Mouse (Mus musculus) midbrain, embryonic 12.5 days (tissue): Measurements from ENCODE around the gene Clec18a. TPM values are rescaled to one million over a fixed set of nuclear protein-coding genes. Genes with fewer than 3 reads are reported as not detected.
"Not testable (repeated sequence)": the region's sequence is repeated elsewhere in the genome, so short reads cannot be mapped to it uniquely, and the experiment has no call there.

Experiments
- ATAC-seq: fragments of 200-750 bp; cut with Nextera tagmentation; 2 replicates; pipeline ENCODE4 v1.8.0; 2017; ENCODE audit warnings: low read depth, moderate TSS enrichment, moderate library complexity; ENCODE audit not compliant: low FRiP score
- H3K27ac ChIP-seq: fragments of 300-500 bp; sonication (generic); replicated peaks from 2 replicates; pipeline ENCODE4 v1.5.1; 2016; ENCODE audit warnings: mild to moderate bottlenecking
- H3K27me3 ChIP-seq: fragments of 300-500 bp; sonication (generic); 2 replicates; pipeline ENCODE4 v1.6.1; 2016; ENCODE audit warnings: mild to moderate bottlenecking
- H3K36me3 ChIP-seq: fragments of 300-500 bp; sonication (generic); 2 replicates; pipeline ENCODE4 v1.6.1; 2016
- H3K4me1 ChIP-seq: fragments of 300-500 bp; sonication (generic); 2 replicates; pipeline ENCODE4 v1.6.1; 2016
- H3K4me2 ChIP-seq: fragments of 300-500 bp; sonication (generic); replicated peaks from 2 replicates; pipeline ENCODE4 v1.6.1; 2016; ENCODE audit warnings: mild to moderate bottlenecking, moderate library complexity
- H3K4me3 ChIP-seq: fragments of 300-500 bp; sonication (generic); 2 replicates; pipeline ENCODE4 v1.5.1; 2016; ENCODE audit warnings: mild to moderate bottlenecking
- H3K9ac ChIP-seq: fragments of 300-500 bp; sonication (generic); replicated peaks from 2 replicates; pipeline ENCODE4 v1.6.1; 2016; ENCODE audit warnings: mild to moderate bottlenecking, moderate library complexity
- H3K9me3 ChIP-seq: fragments of 300-500 bp; sonication (generic); 2 replicates; pipeline ENCODE4 v1.6.1; 2016; ENCODE audit warnings: mild to moderate bottlenecking
- WGBS: fragments of 180-500 bp; shearing (Covaris S2); methylation state at CpG from one replicate; pipeline ENCODE4 v1.1.7; 2016; 5-methylcytosine and 5-hydroxymethylcytosine counted together
- polyA plus RNA-seq: library from polyadenylated mRNA; unstranded; fragments of >200 nt; fragmentation: Nextera tagmentation; extraction: Ambion mirVana; gene quantifications from 2 replicates; pipeline ENCODE4 v1.2.1, GENCODE M21; 2016

The Clec18a gene
- polyA plus RNA-seq = 0.56 and 0.63 TPM in 2 replicates

DNA sequence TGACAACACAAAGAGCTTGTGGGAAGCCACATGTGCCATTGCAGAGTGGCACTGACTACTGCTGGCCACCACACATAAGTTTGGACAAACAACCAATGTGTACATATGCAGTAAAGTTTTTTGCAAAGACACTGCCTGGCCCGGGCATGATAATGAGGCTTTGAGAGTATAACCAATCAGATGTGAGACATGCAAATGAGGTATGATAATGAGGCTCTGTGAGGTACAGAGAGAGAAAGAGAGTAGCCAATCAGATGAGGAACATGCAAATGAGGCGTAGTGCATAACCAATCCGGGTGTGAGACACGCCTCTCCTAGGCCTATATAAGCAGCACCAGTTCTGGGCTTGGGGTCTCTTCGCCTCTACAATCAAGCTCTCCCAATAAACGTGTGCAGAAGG, at the start of gene Clec18a:
TSS of gene Clec18a (minus strand) at position 101 of the 400 bp plus-strand sequence.
- H3K27me3 ChIP-seq, H3K4me2 ChIP-seq, ATAC-seq, H3K4me3 ChIP-seq, H3K27ac ChIP-seq, H3K9ac ChIP-seq, H3K36me3 ChIP-seq, H3K9me3 ChIP-seq: not testable (repeated sequence)
- H3K4me1 ChIP-seq = peaks cover 12% of the 10 kb centered on the region
- 83% methylated on average over 6 of the region's 6 CpGs for WGBS

DNA sequence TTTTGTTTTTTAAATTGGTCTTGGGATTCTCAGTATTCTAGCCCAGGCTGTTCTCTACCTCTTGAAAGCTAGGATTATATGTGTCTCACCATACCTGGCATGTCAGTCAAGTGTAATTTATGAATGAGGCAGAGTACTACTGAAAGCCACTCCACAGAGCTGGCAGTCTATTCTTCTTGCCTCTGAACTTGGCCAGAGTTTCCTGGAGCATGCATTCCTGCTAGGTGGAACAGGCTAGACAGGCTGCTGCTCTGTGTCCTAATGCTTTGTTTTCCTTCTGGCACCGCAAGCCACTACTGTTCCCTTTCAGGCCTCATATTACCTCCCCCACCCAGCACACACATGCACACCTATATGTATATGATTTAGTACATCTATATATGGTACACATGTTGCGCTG, 38.5 kb upstream of the Clec18a start:
- 93% methylated on average over 2 of the region's 2 CpGs for WGBS
- Histone ChIP-seq H3K9me3 (no peaks in the 10 kb centered on the region), H3K9ac (no peak overlapping the region), H3K27ac (no peak overlapping the region), H3K4me3 (no peak overlapping the region), H3K4me1 (no peaks in the 10 kb centered on the region), H3K36me3 (peaks cover 65% of the 10 kb centered on the region), H3K4me2 (no peak overlapping the region), H3K27me3 (no peaks in the 10 kb centered on the region)
- ATAC-seq = no peak

DNA sequence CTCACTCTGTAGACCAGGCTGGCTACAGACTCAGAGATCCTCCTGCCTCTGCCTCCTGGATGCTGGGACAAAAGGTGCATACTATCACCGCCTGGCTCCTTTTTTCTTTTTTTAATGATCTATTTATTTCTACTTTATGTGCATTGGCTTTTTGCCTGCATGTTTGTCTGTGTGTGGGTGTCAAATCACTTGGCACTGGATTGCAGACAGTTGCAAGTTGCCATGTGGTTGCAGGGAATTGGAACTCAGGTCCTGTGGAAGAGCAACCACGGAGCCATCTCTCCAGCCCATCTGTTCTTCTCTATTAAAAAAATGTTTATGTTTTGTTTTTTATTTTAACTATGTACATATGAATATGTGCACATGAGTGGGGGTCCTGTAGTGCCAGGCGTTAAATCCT, 27.3 kb upstream of the Clec18a start:
- whole genome bisulfite sequencing = 94% methylated on average over 3 of the region's 3 CpGs
- peaks cover 73% of the 10 kb centered on the region for H3K36me3 ChIP-seq
- H3K4me2 ChIP-seq = no peak overlapping the region
- H3K4me1 ChIP-seq = no peaks in the 10 kb centered on the region
- H3K9ac ChIP-seq = no peak overlapping the region
- no peak overlapping the region for H3K4me3 ChIP-seq
- H3K9me3 ChIP-seq = no peaks in the 10 kb centered on the region
- H3K27me3 ChIP-seq = no peaks in the 10 kb centered on the region
- H3K27ac ChIP-seq = no peak overlapping the region
- ATAC-seq = no peak

DNA sequence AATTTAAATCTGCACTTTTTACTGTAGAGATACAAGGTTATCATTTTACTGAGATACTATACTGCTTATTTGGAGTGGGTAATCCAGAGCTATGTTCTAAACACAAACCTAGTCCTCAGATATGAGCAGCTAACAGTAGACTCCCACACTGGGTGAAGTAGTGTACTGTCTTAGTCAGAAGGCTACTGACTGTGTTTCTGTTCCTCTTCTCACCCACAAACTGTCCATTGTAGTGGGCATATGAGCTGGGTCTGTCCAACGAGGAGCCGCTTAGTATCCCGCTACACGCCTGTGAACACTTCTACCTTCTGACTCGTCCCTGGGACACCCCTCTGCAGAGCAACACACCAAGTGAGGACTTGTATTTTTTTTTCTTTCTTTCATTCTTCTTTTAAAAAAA, 22.7 kb upstream of the Clec18a start:
- H3K27me3 ChIP-seq = no peaks in the 10 kb centered on the region
- peaks cover 66% of the 10 kb centered on the region for H3K36me3 ChIP-seq
- WGBS = 98% methylated on average over 5 of the region's 5 CpGs
- H3K9me3 ChIP-seq = no peaks in the 10 kb centered on the region
- no peak overlapping the region for H3K9ac ChIP-seq
- ATAC-seq = no peak
- H3K4me2 ChIP-seq = no peak overlapping the region
- no peak overlapping the region for H3K4me3 ChIP-seq
- H3K27ac ChIP-seq = no peak overlapping the region
- no peaks in the 10 kb centered on the region for H3K4me1 ChIP-seq

DNA sequence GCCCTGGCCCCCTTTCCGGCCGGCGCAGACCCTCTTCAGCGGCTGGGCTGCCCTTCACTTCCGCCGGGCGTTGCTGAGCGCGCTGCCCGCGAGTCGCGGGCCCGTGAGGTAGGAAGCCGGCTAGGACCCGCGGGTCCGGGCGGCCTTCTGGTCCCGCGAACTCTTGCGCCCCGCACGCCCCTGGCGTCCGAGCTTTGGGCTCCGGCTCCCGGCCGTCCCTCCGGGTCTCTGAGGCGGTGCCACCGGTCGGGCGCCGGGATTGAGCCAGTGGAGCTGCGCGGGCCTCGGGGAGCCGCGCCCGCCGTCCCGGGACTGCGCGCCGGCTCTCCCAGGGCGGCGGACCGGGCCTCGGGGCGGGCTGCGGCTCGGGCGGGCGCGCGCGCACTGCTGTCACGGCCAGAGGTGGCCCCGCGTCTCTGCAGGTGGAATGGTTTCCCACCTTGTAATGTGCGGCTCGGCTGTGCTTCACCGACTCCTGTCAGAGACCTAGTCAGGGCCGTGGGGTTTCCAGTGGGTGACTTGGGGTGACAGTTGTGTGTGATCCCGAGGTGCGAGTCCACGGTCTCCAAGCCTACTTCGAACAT, 2.6 kb upstream of the Clec18a start:
- 1% methylated on average over 42 of the region's 69 CpGs for WGBS
- not testable (repeated sequence) for H3K9me3 ChIP-seq, H3K27me3 ChIP-seq, H3K36me3 ChIP-seq, H3K27ac ChIP-seq
- peak; percentile 67 for ATAC-seq
- Histone ChIP-seq H3K4me1 (peaks cover 12% of the 10 kb centered on the region), H3K4me3 (peak overlapping the region; percentile 61), H3K9ac (peak overlapping the region; percentile 67), H3K4me2 (peak overlapping the region; percentile 70)

DNA sequence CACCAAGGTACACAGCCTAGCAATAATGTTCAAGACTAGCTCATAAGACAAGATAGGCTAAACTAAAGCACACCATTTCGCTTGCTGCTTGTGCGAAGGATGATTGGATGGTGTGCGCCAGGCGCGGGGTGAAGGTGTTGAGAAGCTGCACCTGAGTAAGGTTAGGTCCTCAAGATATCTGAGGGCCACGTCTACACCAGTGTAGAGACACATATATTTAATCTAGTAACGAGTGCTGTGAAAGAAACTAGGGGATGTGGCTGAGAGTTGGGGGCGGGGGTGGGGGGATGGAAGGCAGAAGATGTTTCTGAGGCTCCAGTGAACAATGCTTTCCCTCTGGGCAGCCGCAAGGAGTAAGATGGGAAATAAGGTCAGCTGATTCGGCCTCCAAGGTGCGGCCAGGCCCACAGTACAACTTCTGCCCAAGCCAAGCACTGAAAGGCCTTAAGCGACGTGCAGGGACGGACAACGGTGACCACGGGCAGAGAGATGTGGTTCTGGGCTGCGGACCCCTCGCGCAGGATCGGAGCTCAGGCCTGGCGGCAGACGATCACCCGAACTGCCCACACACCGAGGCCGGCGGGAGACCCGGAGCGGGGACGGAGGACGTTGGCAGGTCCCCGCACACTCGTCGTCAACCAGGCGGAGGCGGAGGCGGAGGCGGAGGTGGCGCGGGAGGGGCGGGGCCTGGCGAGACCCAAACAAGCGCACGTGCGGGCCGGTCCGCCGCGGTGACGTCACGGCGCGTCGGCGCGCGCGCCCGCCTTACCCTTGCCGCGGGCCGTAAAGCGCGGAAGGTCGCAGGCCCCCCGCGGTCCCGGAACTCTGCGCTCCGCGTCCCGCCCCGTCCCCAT, 1.9 kb upstream of the Clec18a start, which contains the start of gene Pdpr:
TSS of gene Pdpr (plus strand) at position 766 of the 854 bp plus-strand sequence.
- Histone ChIP-seq H3K36me3 (no peaks in the 10 kb centered on the region), H3K27me3 (no peaks in the 10 kb centered on the region), H3K4me1 (peaks cover 12% of the 10 kb centered on the region), H3K4me3 (peak within 1 kb of the TSS; percentile 61), H3K4me2 (peak within 1 kb of the TSS; percentile 70), H3K9me3 (no peaks in the 10 kb centered on the region), H3K9ac (peak within 1 kb of the TSS; percentile 67), H3K27ac (peak within 1 kb of the TSS; percentile 61)
- ATAC-seq = peak; percentile 94
- 12% methylated on average over 33 of the region's 72 CpGs for WGBS

DNA sequence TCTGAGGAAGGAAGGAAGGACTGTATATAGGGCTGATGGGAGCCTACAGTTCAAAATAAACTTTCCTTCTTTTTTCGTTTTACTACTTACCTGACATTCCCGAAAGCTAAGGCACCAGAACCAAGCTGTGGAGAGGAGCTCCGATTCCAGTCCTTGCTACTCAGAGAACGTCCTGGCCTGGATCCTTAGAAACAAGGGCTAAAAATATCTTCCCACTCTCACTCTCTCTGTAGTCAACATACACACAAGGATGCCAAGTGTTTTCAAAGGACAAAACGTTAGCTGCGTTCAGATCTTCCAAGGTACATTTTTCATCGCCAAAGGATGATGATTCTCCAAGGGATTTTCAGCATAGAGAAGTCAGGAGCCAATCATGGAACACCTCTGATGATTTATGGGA, 520 bp downstream of the Clec18a start:
- no peaks in the 10 kb centered on the region for H3K27me3 ChIP-seq
- ATAC-seq = no peak
- H3K9ac ChIP-seq = no peak overlapping the region
- H3K27ac ChIP-seq = no peak overlapping the region
- H3K9me3 ChIP-seq = no peaks in the 10 kb centered on the region
- H3K4me3 ChIP-seq = no peak overlapping the region
- 84% methylated on average over 7 of the region's 7 CpGs for WGBS
- H3K4me2 ChIP-seq = no peak overlapping the region
- H3K36me3 ChIP-seq = no peaks in the 10 kb centered on the region
- peaks cover 12% of the 10 kb centered on the region for H3K4me1 ChIP-seq

DNA sequence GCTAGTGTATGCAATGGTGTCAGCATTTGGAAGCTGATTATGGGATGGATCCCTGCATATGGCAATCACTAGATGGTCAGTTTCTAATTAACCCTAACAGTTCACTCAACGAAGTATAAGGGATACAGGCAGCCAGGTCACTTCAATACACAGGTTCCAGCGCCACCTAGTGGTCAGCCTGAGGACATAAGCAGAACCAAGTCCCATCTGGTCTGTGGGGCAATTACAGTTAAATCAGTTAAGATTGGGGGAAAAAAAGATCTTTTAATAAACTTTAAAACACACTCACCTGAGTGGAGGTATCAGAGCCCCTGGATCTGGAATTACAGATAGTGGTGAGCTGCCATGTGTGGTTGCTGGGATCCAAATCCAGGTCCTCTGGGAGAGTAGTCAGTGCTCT, 2.1 kb downstream of the Clec18a start:
- ATAC-seq = no peak
- H3K4me3 ChIP-seq = no peak overlapping the region

DNA sequence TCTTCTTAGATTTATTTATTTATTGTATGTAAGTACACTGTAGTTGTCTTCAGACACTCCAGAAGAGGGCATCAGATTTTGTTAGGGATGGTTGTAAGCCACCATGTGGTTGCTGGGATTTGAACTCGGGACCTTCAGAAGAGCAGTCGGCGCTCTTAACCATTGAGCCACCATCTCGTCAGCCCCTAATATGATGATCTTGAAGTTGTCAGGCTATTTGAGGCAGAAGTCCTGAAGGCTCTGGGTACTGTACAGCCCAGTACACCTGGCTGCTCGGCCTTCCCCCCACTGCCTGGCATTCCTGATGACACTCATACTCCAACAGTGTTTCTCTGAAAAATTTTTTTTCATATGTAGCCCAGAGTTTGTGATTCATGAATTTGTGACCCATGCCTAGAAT, 8.3 kb downstream of the Clec18a start:
- not testable (repeated sequence) for ATAC-seq, H3K9me3 ChIP-seq, H3K4me3 ChIP-seq, H3K9ac ChIP-seq, H3K27me3 ChIP-seq, H3K4me2 ChIP-seq, H3K36me3 ChIP-seq, H3K27ac ChIP-seq
- H3K4me1 ChIP-seq = peaks cover 14% of the 10 kb centered on the region
- 87% methylated on average over 5 of the region's 5 CpGs for WGBS

More for the DNA sequence above, 2.1 kb downstream of the Clec18a start:
- H3K4me1 ChIP-seq = peaks cover 6% of the 10 kb centered on the region
- no peak overlapping the region for H3K27ac ChIP-seq
- H3K9me3 ChIP-seq = no peaks in the 10 kb centered on the region
- H3K9ac ChIP-seq = no peak overlapping the region
- no peak overlapping the region for H3K4me2 ChIP-seq
- WGBS = 1% methylated on average over 2 of the region's 2 CpGs
- no peaks in the 10 kb centered on the region for H3K36me3 ChIP-seq
- no peaks in the 10 kb centered on the region for H3K27me3 ChIP-seq

DNA sequence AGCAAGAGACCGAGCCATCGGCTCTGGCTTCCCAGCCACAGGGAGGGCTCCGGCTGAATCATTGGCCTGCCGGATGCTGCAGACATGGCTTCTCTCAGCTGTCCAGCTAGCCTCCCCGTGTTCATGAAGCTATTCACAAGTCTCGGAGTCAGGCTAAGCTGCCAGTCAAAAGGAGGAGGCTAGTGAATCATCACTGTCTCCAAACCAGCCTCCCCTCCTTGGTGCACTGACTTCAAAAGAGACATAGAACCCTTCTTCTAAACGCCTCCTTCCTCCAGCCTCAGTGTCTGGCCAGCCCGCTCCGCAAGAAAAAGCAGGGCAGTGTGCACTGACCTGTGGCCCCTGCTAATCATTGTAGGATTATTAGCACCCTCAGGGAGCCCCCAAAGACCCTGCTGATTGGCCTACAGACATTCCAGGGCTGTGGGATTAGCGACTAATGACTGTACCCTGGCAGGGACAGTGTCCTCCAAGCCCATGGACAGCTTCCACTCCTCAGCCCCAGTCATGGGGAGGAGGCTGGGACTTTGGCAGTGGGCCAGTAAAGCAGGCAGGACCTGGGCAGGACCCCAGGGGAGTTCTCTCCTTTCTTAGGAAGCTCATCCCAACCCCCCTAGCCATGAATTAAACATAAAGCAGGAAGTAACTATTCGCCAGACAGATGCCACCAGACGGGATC, 10.5 kb downstream of the Clec18a start:
- Histone ChIP-seq H3K27ac (no peak overlapping the region), H3K9me3 (no peaks in the 10 kb centered on the region), H3K9ac (no peak overlapping the region), H3K4me2 (peak overlapping the region; percentile 21; the same call in 1 of the 2 replicates), H3K4me3 (no peak overlapping the region), H3K4me1 (peaks cover 14% of the 10 kb centered on the region), H3K27me3 (no peaks in the 10 kb centered on the region), H3K36me3 (no peaks in the 10 kb centered on the region)
- no peak for ATAC-seq
- 31% methylated on average over 12 of the region's 12 CpGs for WGBS

DNA sequence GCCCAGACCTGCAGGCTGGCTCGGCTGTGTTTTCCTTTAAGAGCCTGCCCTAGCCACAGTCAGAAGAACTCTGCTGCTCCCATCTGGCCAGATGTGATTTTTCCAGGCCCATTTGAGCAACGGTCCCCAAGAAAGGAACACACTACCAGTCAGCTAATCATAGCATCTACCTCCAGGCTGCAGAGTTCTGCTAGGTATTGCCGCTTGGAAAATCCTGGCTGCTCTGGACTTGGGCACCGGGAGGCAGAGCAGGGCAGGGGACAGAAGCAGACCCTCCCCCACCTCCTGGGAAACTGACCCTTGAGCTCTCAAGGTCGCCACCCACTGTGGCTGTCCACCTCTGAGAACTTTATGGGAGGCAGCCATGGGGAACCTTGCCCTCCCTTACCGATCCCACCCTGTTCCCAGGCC, 12.4 kb downstream of the Clec18a start:
- no peak overlapping the region for H3K27ac ChIP-seq
- H3K27me3 ChIP-seq = no peaks in the 10 kb centered on the region
- 23% methylated on average over 6 of the region's 6 CpGs for WGBS
- no peak overlapping the region for H3K4me2 ChIP-seq
- peaks cover 14% of the 10 kb centered on the region for H3K4me1 ChIP-seq
- 0 out of 2 replicates have a peak overlapping the region, but pooled peaks have one; percentile 11 for H3K9ac ChIP-seq
- no peak overlapping the region for H3K4me3 ChIP-seq
- H3K36me3 ChIP-seq = no peaks in the 10 kb centered on the region
- no peak for ATAC-seq
- H3K9me3 ChIP-seq = no peaks in the 10 kb centered on the region

DNA sequence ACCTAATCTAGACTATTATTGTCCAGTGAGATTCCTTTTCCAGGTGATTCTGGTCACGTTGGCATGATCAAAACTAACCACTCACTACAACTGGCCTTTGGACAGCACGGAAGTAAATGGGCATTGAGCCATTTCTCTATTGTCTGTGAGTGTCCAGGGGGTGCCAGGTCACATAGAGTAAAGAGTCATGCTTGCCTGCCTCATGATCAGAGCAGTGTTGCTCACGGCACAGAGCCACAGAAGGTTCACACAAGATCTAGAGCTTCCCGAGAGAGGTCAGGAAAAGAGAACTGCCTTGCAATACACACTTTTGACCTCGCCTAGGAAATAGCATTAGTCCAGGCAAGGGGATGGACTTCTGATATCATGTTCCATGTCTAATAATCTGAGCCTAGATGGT, 12.8 kb downstream of the Clec18a start:
- 70% methylated on average over 5 of the region's 5 CpGs for WGBS
- Histone ChIP-seq H3K9me3 (no peaks in the 10 kb centered on the region), H3K27ac (no peak overlapping the region), H3K9ac (no peak overlapping the region), H3K27me3 (no peaks in the 10 kb centered on the region), H3K4me1 (peaks cover 14% of the 10 kb centered on the region), H3K36me3 (no peaks in the 10 kb centered on the region), H3K4me3 (no peak overlapping the region), H3K4me2 (no peak overlapping the region)
- ATAC-seq = no peak
